Mouse (Mus musculus) lung, adult 2 months (tissue): ENCODE data around the gene Nr3c2. TPM values are rescaled to one million over a fixed set of nuclear protein-coding genes. Genes with fewer than 3 reads are reported as not detected.

Source experiments
- DNase-seq: peaks from one replicate; pipeline ENCODE4 v3.0.0; 2022
- H3K4me1 ChIP-seq: fragments of 200-500 bp; 2 replicates; pipeline ENCODE4 v1.6.1; 2011; ENCODE audit warnings: low read length; ENCODE audit not compliant: control insufficient read depth, insufficient read depth
- H3K4me3 ChIP-seq: fragments of 200-500 bp; replicated peaks from 2 replicates; pipeline ENCODE3; 2011; ENCODE audit warnings: low read depth, mild to moderate bottlenecking, control low read depth, low read length; ENCODE audit errors: extremely low read depth
- CTCF ChIP-seq: fragments of 200-500 bp; IDR thresholded peaks from 2 replicates; pipeline ENCODE4 v1.5.1; 2011; ENCODE audit warnings: mild to moderate bottlenecking, low read length, control low read depth; ENCODE audit not compliant: insufficient read depth
- POLR2A ChIP-seq: fragments of 200-500 bp; IDR thresholded peaks from 2 replicates; pipeline ENCODE4 v1.6.1; 2011; ENCODE audit warnings: low read depth, mild to moderate bottlenecking, control low read depth, low read length, borderline replicate concordance; ENCODE audit errors: extremely low read depth
- WGBS: fragments of 180-500 bp; shearing (Covaris S2); methylation state at CpG from one replicate; pipeline ENCODE4 v1.1.7; 2018; 5-methylcytosine and 5-hydroxymethylcytosine counted together
- polyA plus RNA-seq: library from polyadenylated mRNA; depleted of rRNA; stranded (reverse); fragments of >200 nt; gene quantifications from 2 replicates; pipeline ENCODE4 v1.2.3, GENCODE M21; 2012

Gene Nr3c2
- polyA plus RNA-seq, 1 experiment, result 6.3 TPM

DNA sequence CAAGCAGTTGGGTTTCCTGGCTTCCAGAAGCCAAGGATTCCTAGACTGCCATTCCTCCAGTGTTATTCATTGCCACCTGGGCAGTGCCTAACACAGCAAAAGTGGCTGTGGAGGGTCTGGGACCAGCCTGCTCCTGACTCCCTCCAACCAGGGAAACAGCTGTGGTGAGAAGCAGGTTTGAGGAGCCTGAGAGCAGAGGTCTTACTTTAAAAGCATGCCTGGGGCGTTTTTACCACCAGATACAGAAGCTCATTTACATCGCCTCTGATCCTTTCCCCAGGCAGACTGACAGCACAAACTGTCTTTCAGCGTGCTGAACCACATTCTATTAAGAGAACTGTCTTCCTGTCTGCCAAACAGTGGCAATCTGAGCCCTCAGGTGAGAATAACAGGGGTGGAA is 380.7 kb downstream of the Nr3c2 start:
- no peak for DNase-seq
- 62% methylated on average over 3 of the region's 3 CpGs for WGBS
- TF ChIP-seq CTCF (no peak), POLR2A (no peak)
- H3K4me1 ChIP-seq, result peaks cover 5% of the 10 kb centered on the region; the same call in 1 of the 2 replicates
- H3K4me3 ChIP-seq, result no peak overlapping the region

DNA sequence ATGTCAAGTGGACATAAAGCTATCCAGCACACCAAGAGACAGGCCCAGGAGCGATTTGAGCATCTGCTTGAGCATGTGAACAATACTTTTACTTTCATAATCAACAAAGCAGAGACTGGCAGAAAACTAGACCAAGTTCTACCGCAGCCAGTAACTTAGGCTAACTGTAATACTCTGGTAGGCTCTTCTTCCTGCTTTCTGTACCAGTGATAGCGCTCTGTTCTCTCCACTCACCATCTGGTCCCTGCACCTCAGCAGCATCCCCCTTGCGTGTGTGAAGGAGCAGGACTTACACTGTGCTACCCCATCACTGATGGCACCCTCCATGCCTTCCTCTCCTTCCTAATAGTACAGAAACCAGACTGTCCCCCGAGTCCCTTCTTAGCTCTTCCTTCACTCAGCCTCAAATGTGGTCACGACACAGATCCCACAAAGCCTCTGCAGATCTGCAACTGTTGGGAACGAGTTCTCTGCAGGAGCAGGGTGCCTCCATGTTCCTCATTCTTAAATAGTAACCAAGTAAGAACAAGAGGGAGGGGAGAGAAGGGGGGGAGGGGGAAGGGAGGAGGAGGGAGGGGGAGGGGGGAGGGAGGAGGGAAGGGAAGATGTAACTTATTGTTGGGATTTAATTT is 383.5 kb downstream of the Nr3c2 start:
- DNase-seq, result no peak
- TF ChIP-seq POLR2A (no peak), CTCF (no peak)
- 79% methylated on average over 7 of the region's 7 CpGs for WGBS
- no peaks in the 10 kb centered on the region for H3K4me1 ChIP-seq
- H3K4me3 ChIP-seq, result no peak overlapping the region

DNA sequence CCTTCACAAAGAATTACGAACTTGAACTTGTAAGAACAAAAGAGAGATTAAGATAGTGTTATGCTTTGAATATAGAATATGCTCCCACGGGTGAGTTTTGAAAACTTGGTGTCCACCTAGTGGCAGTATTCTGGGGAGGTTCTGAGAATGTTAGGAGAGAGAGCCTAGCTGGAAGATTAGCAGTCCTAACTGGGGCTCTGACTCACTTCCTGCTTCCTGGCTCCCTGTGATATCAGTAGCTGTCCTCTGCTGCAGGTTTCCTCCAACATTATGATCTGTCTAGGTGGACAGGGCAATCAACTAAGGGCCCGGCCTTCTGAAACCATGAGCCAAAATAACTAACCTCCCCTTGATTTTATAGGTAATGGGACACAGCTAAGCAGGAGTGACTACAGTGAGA is 385.2 kb downstream of the Nr3c2 start:
- no peak for TF ChIP-seq CTCF
- TF ChIP-seq POLR2A, result no peak
- Histone ChIP-seq H3K4me1 (no peaks in the 10 kb centered on the region), H3K4me3 (no peak overlapping the region)
- DNase-seq, result no peak
- WGBS, result 69% methylated on average over 3 of the region's 3 CpGs

DNA sequence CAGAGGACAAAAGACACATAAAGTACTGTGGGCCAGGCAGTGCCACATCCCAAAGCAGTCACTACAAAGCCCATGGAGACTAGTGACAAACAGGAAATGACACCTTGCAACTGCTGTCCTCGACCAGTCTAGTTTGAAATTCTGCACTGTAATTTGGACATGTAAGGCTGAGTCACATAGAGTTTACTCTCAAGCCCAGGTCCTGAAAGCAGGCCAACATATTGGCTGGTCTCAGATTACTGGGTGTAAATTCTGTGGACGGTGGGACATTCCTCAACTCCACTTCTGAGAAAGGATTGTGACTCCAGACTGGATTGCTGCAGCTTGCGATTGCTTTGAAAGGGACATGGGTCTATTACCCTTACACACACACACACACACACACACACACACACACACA is 388.8 kb downstream of the Nr3c2 start:
- TF ChIP-seq POLR2A (no peak), CTCF (no peak)
- DNase-seq, result no peak
- no peak overlapping the region for H3K4me3 ChIP-seq
- 55% methylated on average over 3 of the region's 3 CpGs for WGBS
- no peaks in the 10 kb centered on the region for H3K4me1 ChIP-seq

DNA sequence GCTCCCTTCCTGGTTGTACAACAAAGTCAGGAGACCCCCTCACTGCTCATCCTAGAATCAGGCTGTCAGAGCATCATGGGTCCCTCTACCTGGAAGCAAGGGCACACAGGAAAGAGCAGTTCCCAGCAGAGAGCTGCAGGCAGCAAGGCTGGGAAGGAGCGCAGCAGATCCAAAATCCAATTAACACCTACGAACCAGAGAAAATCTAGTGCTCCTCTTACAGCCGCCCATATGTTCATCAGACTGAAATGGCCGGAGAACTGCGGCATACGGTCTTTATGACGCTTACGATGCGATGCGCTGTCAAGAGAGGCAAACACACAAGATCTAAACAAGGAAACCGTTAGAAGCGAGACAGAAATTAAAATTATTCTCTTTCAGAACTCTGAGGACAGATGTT is 389.2 kb downstream of the Nr3c2 start:
- TF ChIP-seq CTCF (no peak), POLR2A (no peak)
- Histone ChIP-seq H3K4me1 (no peaks in the 10 kb centered on the region), H3K4me3 (no peak overlapping the region)
- DNase-seq, result no peak
- 96% methylated on average over 12 of the region's 12 CpGs for WGBS

DNA sequence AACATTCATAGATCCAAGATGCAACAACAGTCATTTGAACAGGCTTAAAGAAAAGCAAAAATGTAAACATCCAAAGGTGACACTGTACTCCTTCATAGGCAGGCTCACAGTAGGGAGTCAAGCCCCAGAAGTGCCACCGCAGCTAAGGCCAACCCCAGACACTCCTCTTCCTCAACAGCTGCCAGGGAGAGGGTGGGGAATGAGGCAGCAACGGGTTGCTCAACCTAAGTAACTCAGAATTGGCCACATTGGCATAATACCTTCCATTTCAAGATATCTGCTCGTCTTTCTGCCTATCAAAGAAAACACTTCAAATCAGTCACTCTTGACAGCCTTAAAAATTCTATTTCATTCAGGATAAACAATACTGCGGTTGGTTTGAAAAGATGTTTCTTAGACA is 392.9 kb downstream of the Nr3c2 start:
- no peak for DNase-seq
- no peak overlapping the region for H3K4me3 ChIP-seq
- no peaks in the 10 kb centered on the region for H3K4me1 ChIP-seq
- no peak for TF ChIP-seq CTCF
- no peak for TF ChIP-seq POLR2A
- 61% methylated on average over 4 of the region's 4 CpGs for WGBS

DNA sequence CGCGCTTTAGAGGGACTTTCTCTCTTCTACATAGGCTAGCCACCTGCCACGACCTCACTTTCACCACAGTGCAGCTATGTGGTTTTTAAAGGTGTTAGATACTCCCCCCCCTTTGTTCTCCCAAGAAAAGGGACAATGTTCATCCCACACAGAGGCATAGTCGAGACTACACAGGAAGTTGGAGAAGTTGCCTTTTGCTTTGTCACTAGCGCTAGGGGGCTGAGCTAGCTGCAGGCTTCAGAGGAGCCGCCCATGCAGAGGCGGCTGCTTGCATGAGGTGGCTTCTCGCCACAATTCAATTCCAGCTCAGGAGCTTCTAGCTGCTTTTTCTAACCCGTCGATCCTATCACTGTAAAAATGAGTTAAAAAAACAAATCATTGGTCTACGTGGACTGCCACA is 393.4 kb downstream of the Nr3c2 start:
- no peak overlapping the region for H3K4me3 ChIP-seq
- H3K4me1 ChIP-seq, result no peaks in the 10 kb centered on the region
- no peak for TF ChIP-seq CTCF
- TF ChIP-seq POLR2A, result no peak
- 81% methylated on average over 11 of the region's 11 CpGs for WGBS
- no peak for DNase-seq

DNA sequence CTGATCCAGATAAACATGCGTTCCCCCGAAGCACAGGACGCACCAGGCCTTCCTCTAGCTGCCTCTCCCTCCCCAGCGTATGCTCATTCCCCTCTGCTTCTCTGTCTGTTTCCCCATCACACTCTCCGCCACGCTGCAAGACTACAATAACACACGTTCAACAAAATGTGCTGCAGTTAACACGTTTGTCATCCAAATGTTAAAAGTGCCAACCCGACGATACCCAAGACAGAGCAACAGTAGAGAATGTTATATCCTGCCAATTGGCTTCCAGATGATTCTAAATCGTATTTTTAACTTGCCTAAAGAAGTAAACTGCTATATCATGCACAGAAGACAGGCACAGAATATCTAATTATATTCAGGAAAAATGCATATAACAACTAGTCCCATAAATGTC is 395.4 kb downstream of the Nr3c2 start:
- WGBS, result 92% methylated on average over 11 of the region's 11 CpGs
- H3K4me3 ChIP-seq, result no peak overlapping the region
- TF ChIP-seq POLR2A (no peak), CTCF (no peak)
- no peak for DNase-seq
- H3K4me1 ChIP-seq, result no peaks in the 10 kb centered on the region
